Mouse (Mus musculus): ENCODE results near the gene Gm29797.

DNA sequence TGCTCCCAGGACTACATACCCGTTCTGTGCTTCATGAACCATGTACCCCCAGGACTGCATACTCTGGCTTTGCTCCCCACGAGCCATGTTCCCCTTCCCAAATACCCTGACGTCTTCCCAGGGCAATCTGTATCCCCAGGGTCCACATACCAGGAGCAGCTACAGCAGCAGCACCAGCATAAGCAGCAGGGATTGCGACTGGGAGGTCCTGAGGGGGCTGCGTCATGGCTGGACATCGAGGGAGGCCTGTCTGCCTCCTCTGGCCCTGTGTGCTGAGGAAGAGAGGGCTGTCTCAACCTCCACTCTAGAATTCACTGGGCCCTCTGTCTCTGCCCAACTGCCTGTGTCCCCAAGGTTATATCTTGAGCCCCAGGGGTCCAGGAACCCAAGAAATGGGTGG lies 34.2 kb downstream of the Gm29797 start:
- TF ChIP-seq GATA1 (IDR thresholded peaks at IDR 0.05; ENCODE audit: borderline replicate concordance, low read length) = no peak
- no peak for TF ChIP-seq FLI1 (IDR thresholded peaks at IDR 0.05; ENCODE audit: low read length)

Measured in megakaryocyte, embryonic 14.5 days (primary cell).